Mouse (Mus musculus): ENCODE measurements around the gene Sema3c. TPM values are rescaled to one million over a fixed set of nuclear protein-coding genes. Genes with fewer than 3 reads are reported as not detected.

Sema3c gene
- polyA plus RNA-seq, 1 experiment = not detected

- H3K4me1 ChIP-seq (ENCODE audit: control insufficient read depth, insufficient read depth, low read length) = no peaks in the 10 kb centered on the region
- peak overlapping the region; percentile 79 for H3K4me3 ChIP-seq (ENCODE audit: insufficient read depth, low read depth, low read length)
- 26% methylated on average over 7 of the region's 7 CpGs for WGBS
- no peak for TF ChIP-seq CTCF (IDR thresholded peaks at IDR 0.05; ENCODE audit: insufficient read depth, low read depth, low read length)
- no peak for TF ChIP-seq POLR2A (IDR thresholded peaks at IDR 0.05; ENCODE audit: insufficient read depth, low read depth, low read length)
- no peak overlapping the region for H3K27ac ChIP-seq (ENCODE audit: insufficient read depth, low read depth, low read length)
These were observed 1.1 kb downstream of the Sema3c start for GRCm38 (mm10) chr5:17575183-17575495.

GRCm38 (mm10) chr5:17576069-17576468, 2.0 kb downstream of the Sema3c start:
- Histone ChIP-seq H3K4me3 (ENCODE audit: insufficient read depth, low read depth, low read length) (no peak overlapping the region), H3K27ac (ENCODE audit: insufficient read depth, low read depth, low read length) (no peak overlapping the region), H3K4me1 (ENCODE audit: control insufficient read depth, insufficient read depth, low read length) (no peaks in the 10 kb centered on the region)
- TF ChIP-seq POLR2A (IDR thresholded peaks at IDR 0.05; ENCODE audit: insufficient read depth, low read depth, low read length) = no peak
- no peak for TF ChIP-seq CTCF (IDR thresholded peaks at IDR 0.05; ENCODE audit: insufficient read depth, low read depth, low read length)
- 48% methylated on average over 2 of the region's 2 CpGs for WGBS

GRCm38 (mm10) chr5:17582047-17582515, 8.0 kb downstream of the Sema3c start:
- 63% methylated on average over 2 of the region's 2 CpGs for WGBS
- no peak overlapping the region for H3K4me3 ChIP-seq (ENCODE audit: insufficient read depth, low read depth, low read length)
- TF ChIP-seq CTCF (IDR thresholded peaks at IDR 0.05; ENCODE audit: insufficient read depth, low read depth, low read length) (no peak), POLR2A (IDR thresholded peaks at IDR 0.05; ENCODE audit: insufficient read depth, low read depth, low read length) (no peak)

GRCm38 (mm10) chr5:17584299-17584945, 10.3 kb downstream of the Sema3c start:
- no peak overlapping the region for H3K4me3 ChIP-seq (ENCODE audit: insufficient read depth, low read depth, low read length)
- 63% methylated on average over 2 of the region's 2 CpGs for WGBS
- TF ChIP-seq CTCF (IDR thresholded peaks at IDR 0.05; ENCODE audit: insufficient read depth, low read depth, low read length) = no peak
- TF ChIP-seq POLR2A (IDR thresholded peaks at IDR 0.05; ENCODE audit: insufficient read depth, low read depth, low read length) = no peak
- 0 out of 2 replicates have a peak overlapping the region, but pooled peaks have one; percentile 8 for H3K27ac ChIP-seq (ENCODE audit: insufficient read depth, low read depth, low read length)
- no peaks in the 10 kb centered on the region for H3K4me1 ChIP-seq (ENCODE audit: control insufficient read depth, insufficient read depth, low read length)

More at GRCm38 (mm10) chr5:17582047-17582515, 8.0 kb downstream of the Sema3c start:
- Histone ChIP-seq H3K4me1 (ENCODE audit: control insufficient read depth, insufficient read depth, low read length) (no peaks in the 10 kb centered on the region), H3K27ac (ENCODE audit: insufficient read depth, low read depth, low read length) (no peak overlapping the region)

- H3K27ac ChIP-seq (ENCODE audit: insufficient read depth, low read depth, low read length) = no peak overlapping the region
- no peak overlapping the region for H3K4me3 ChIP-seq (ENCODE audit: insufficient read depth, low read depth, low read length)
- 67% methylated on average over 2 of the region's 2 CpGs for WGBS
- TF ChIP-seq POLR2A (IDR thresholded peaks at IDR 0.05; ENCODE audit: insufficient read depth, low read depth, low read length) = no peak
- no peak for TF ChIP-seq CTCF (IDR thresholded peaks at IDR 0.05; ENCODE audit: insufficient read depth, low read depth, low read length)
- H3K4me1 ChIP-seq (ENCODE audit: control insufficient read depth, insufficient read depth, low read length) = no peaks in the 10 kb centered on the region
These were observed 12.6 kb downstream of the Sema3c start for GRCm38 (mm10) chr5:17586518-17587210.

- WGBS = 83% methylated on average over 3 of the region's 3 CpGs
- H3K4me3 ChIP-seq (ENCODE audit: insufficient read depth, low read depth, low read length) = no peak overlapping the region
- no peaks in the 10 kb centered on the region for H3K4me1 ChIP-seq (ENCODE audit: control insufficient read depth, insufficient read depth, low read length)
- TF ChIP-seq CTCF (IDR thresholded peaks at IDR 0.05; ENCODE audit: insufficient read depth, low read depth, low read length) (no peak), POLR2A (IDR thresholded peaks at IDR 0.05; ENCODE audit: insufficient read depth, low read depth, low read length) (no peak)
- no peak overlapping the region for H3K27ac ChIP-seq (ENCODE audit: insufficient read depth, low read depth, low read length)
These were observed 17.8 kb downstream of the Sema3c start for GRCm38 (mm10) chr5:17591908-17592307.

- 88% methylated on average over 4 of the region's 4 CpGs for WGBS
- TF ChIP-seq CTCF (IDR thresholded peaks at IDR 0.05; ENCODE audit: insufficient read depth, low read depth, low read length) (no peak), POLR2A (IDR thresholded peaks at IDR 0.05; ENCODE audit: insufficient read depth, low read depth, low read length) (no peak)
- H3K27ac ChIP-seq (ENCODE audit: insufficient read depth, low read depth, low read length) = no peak overlapping the region
- H3K4me3 ChIP-seq (ENCODE audit: insufficient read depth, low read depth, low read length) = no peak overlapping the region
- no peaks in the 10 kb centered on the region for H3K4me1 ChIP-seq (ENCODE audit: control insufficient read depth, insufficient read depth, low read length)
These were observed 27.6 kb downstream of the Sema3c start for GRCm38 (mm10) chr5:17601700-17602099.

GRCm38 (mm10) chr5:17620619-17621018, 46.5 kb downstream of the Sema3c start:
- no peak overlapping the region for H3K27ac ChIP-seq (ENCODE audit: insufficient read depth, low read depth, low read length)
- H3K4me3 ChIP-seq (ENCODE audit: insufficient read depth, low read depth, low read length) = no peak overlapping the region
- 86% methylated on average over 2 of the region's 2 CpGs for whole genome bisulfite sequencing
- no peak for TF ChIP-seq POLR2A (IDR thresholded peaks at IDR 0.05; ENCODE audit: insufficient read depth, low read depth, low read length)
- TF ChIP-seq CTCF (IDR thresholded peaks at IDR 0.05; ENCODE audit: insufficient read depth, low read depth, low read length) = no peak
- no peaks in the 10 kb centered on the region for H3K4me1 ChIP-seq (ENCODE audit: control insufficient read depth, insufficient read depth, low read length)

- no peak overlapping the region for H3K27ac ChIP-seq (ENCODE audit: insufficient read depth, low read depth, low read length)
- WGBS = 80% methylated on average over 2 of the region's 2 CpGs
- TF ChIP-seq POLR2A (IDR thresholded peaks at IDR 0.05; ENCODE audit: insufficient read depth, low read depth, low read length) = no peak
- TF ChIP-seq CTCF (IDR thresholded peaks at IDR 0.05; ENCODE audit: insufficient read depth, low read depth, low read length) = no peak
These were observed 48.5 kb downstream of the Sema3c start for GRCm38 (mm10) chr5:17622564-17622963.

More at GRCm38 (mm10) chr5:17622564-17622963, 48.5 kb downstream of the Sema3c start:
- Histone ChIP-seq H3K4me1 (ENCODE audit: control insufficient read depth, insufficient read depth, low read length) (no peaks in the 10 kb centered on the region), H3K4me3 (ENCODE audit: insufficient read depth, low read depth, low read length) (no peak overlapping the region)

All from olfactory bulb, adult 2 months (tissue).